Mouse (Mus musculus): ENCODE measurements at regions not wholly inside any gene's neighbourhood (a gene's known extent, or its start where the extent isn't known, plus 50 kb on each side); places are given as distances from the start of the nearest gene placed in this dataset.

GRCm38 (mm10) chr10:96365101-96365500 is 228.7 kb downstream of the Gm5426 start:
- H3K9ac ChIP-seq (ENCODE audit: low read length) = no peak overlapping the region
- ATAC-seq (ENCODE audit: low FRiP score, low TSS enrichment) = no peak
- DNase-seq (ENCODE audit: low spot score) = no peak
- no peak overlapping the region for H3K4me3 ChIP-seq (ENCODE audit: low read depth, low read length)
- WGBS = 43% methylated on average over 3 of the region's 3 CpGs
- no peak for TF ChIP-seq CTCF (IDR thresholded peaks at IDR 0.05; ENCODE audit: low read depth)
- no peak for TF ChIP-seq EP300 (optimal IDR thresholded peaks at IDR 0.05)
- H3K4me2 ChIP-seq (replicated peaks; ENCODE audit: low read depth) = no peak overlapping the region
- no peaks in the 10 kb centered on the region for H3K36me3 ChIP-seq (ENCODE audit: control insufficient read depth, insufficient read depth, low read length)
- H3K4me1 ChIP-seq (replicated peaks; ENCODE audit: control insufficient read depth, insufficient read depth) = no peaks in the 10 kb centered on the region
- no peak overlapping the region for H3K27ac ChIP-seq (replicated peaks)
- no peaks in the 10 kb centered on the region for H3K9me3 ChIP-seq (ENCODE audit: control insufficient read depth, low read length)
- H3K27me3 ChIP-seq (ENCODE audit: control insufficient read depth, insufficient read depth, low read length) = no peaks in the 10 kb centered on the region

- Histone ChIP-seq H3K9ac (ENCODE audit: low read length) (no peak overlapping the region), H3K4me1 (replicated peaks; ENCODE audit: control insufficient read depth, insufficient read depth) (no peaks in the 10 kb centered on the region), H3K36me3 (ENCODE audit: control insufficient read depth, insufficient read depth, low read length) (no peaks in the 10 kb centered on the region), H3K9me3 (ENCODE audit: control insufficient read depth, low read length) (no peaks in the 10 kb centered on the region), H3K4me2 (replicated peaks; ENCODE audit: low read depth) (no peak overlapping the region), H3K27me3 (ENCODE audit: control insufficient read depth, insufficient read depth, low read length) (no peaks in the 10 kb centered on the region), H3K4me3 (ENCODE audit: low read depth, low read length) (no peak overlapping the region), H3K27ac (replicated peaks) (no peak overlapping the region)
- no peak for DNase-seq (ENCODE audit: low spot score)
- no peak for ATAC-seq (ENCODE audit: low FRiP score, low TSS enrichment)
- WGBS = 95% methylated on average over 2 of the region's 2 CpGs
- no peak for TF ChIP-seq CTCF (IDR thresholded peaks at IDR 0.05; ENCODE audit: low read depth)
- TF ChIP-seq EP300 (optimal IDR thresholded peaks at IDR 0.05) = no peak
Observed at GRCm38 (mm10) chr10:96366871-96367270, 230.5 kb downstream of the Gm5426 start.

GRCm38 (mm10) chr10:96370547-96371320 is 234.3 kb downstream of the Gm5426 start:
- no peak for ATAC-seq (ENCODE audit: low FRiP score, low TSS enrichment)
- Histone ChIP-seq H3K27ac (replicated peaks) (no peak overlapping the region), H3K4me2 (replicated peaks; ENCODE audit: low read depth) (no peak overlapping the region; the same call in 1 of the 2 replicates)

GRCm38 (mm10) chr10:96371321-96371653 is 234.9 kb downstream of the Gm5426 start:
- Histone ChIP-seq H3K4me1 (replicated peaks; ENCODE audit: control insufficient read depth, insufficient read depth) (no peaks in the 10 kb centered on the region), H3K27me3 (ENCODE audit: control insufficient read depth, insufficient read depth, low read length) (no peaks in the 10 kb centered on the region), H3K9ac (ENCODE audit: low read length) (no peak overlapping the region), H3K4me2 (replicated peaks; ENCODE audit: low read depth) (no peak overlapping the region), H3K36me3 (ENCODE audit: control insufficient read depth, insufficient read depth, low read length) (no peaks in the 10 kb centered on the region), H3K4me3 (ENCODE audit: low read depth, low read length) (no peak overlapping the region), H3K9me3 (ENCODE audit: control insufficient read depth, low read length) (no peaks in the 10 kb centered on the region), H3K27ac (replicated peaks) (no peak overlapping the region)
- DNase-seq (ENCODE audit: low spot score) = no peak
- no peak for ATAC-seq (ENCODE audit: low FRiP score, low TSS enrichment)
- 72% methylated on average over 14 of the region's 14 CpGs for WGBS
- no peak for TF ChIP-seq EP300 (optimal IDR thresholded peaks at IDR 0.05)
- TF ChIP-seq CTCF (IDR thresholded peaks at IDR 0.05; ENCODE audit: low read depth) = no peak

More at GRCm38 (mm10) chr10:96370547-96371320, 234.3 kb downstream of the Gm5426 start:
- H3K27me3 ChIP-seq (ENCODE audit: control insufficient read depth, insufficient read depth, low read length) = no peaks in the 10 kb centered on the region
- no peak overlapping the region for H3K4me3 ChIP-seq (ENCODE audit: low read depth, low read length)
- no peak for DNase-seq (ENCODE audit: low spot score)
- H3K4me1 ChIP-seq (replicated peaks; ENCODE audit: control insufficient read depth, insufficient read depth) = no peaks in the 10 kb centered on the region
- no peaks in the 10 kb centered on the region for H3K36me3 ChIP-seq (ENCODE audit: control insufficient read depth, insufficient read depth, low read length)
- TF ChIP-seq CTCF (IDR thresholded peaks at IDR 0.05; ENCODE audit: low read depth) (no peak), EP300 (optimal IDR thresholded peaks at IDR 0.05) (no peak)
- 65% methylated on average over 21 of the region's 21 CpGs for WGBS
- H3K9ac ChIP-seq (ENCODE audit: low read length) = no peak overlapping the region
- H3K9me3 ChIP-seq (ENCODE audit: control insufficient read depth, low read length) = no peaks in the 10 kb centered on the region

- H3K27me3 ChIP-seq (ENCODE audit: control insufficient read depth, insufficient read depth, low read length) = no peaks in the 10 kb centered on the region
- H3K4me2 ChIP-seq (replicated peaks; ENCODE audit: low read depth) = no peak overlapping the region
- H3K9me3 ChIP-seq (ENCODE audit: control insufficient read depth, low read length) = no peaks in the 10 kb centered on the region
- H3K4me1 ChIP-seq (replicated peaks; ENCODE audit: control insufficient read depth, insufficient read depth) = no peaks in the 10 kb centered on the region
- H3K36me3 ChIP-seq (ENCODE audit: control insufficient read depth, insufficient read depth, low read length) = no peaks in the 10 kb centered on the region
- no peak for ATAC-seq (ENCODE audit: low FRiP score, low TSS enrichment)
- no peak overlapping the region for H3K9ac ChIP-seq (ENCODE audit: low read length)
- DNase-seq (ENCODE audit: low spot score) = no peak
- no peak overlapping the region for H3K4me3 ChIP-seq (ENCODE audit: low read depth, low read length)
- 49% methylated on average over 11 of the region's 11 CpGs for WGBS
- TF ChIP-seq CTCF (IDR thresholded peaks at IDR 0.05; ENCODE audit: low read depth) = no peak
- no peak overlapping the region for H3K27ac ChIP-seq (replicated peaks)
Observed at GRCm38 (mm10) chr10:96372616-96373346, 236.4 kb downstream of the Gm5426 start.

- Histone ChIP-seq H3K36me3 (ENCODE audit: control insufficient read depth, insufficient read depth, low read length) (no peaks in the 10 kb centered on the region), H3K4me1 (replicated peaks; ENCODE audit: control insufficient read depth, insufficient read depth) (no peaks in the 10 kb centered on the region), H3K27ac (replicated peaks) (no peak overlapping the region), H3K4me2 (replicated peaks; ENCODE audit: low read depth) (no peak overlapping the region), H3K27me3 (ENCODE audit: control insufficient read depth, insufficient read depth, low read length) (no peaks in the 10 kb centered on the region), H3K9me3 (ENCODE audit: control insufficient read depth, low read length) (no peaks in the 10 kb centered on the region), H3K4me3 (ENCODE audit: low read depth, low read length) (no peak overlapping the region), H3K9ac (ENCODE audit: low read length) (no peak overlapping the region)
- DNase-seq (ENCODE audit: low spot score) (no peak), ATAC-seq (ENCODE audit: low FRiP score, low TSS enrichment) (no peak)
- TF ChIP-seq CTCF (IDR thresholded peaks at IDR 0.05; ENCODE audit: low read depth) (no peak), EP300 (optimal IDR thresholded peaks at IDR 0.05) (no peak)
- WGBS = 67% methylated on average over 7 of the region's 7 CpGs
Observed at GRCm38 (mm10) chr10:96373481-96373880, 237.1 kb downstream of the Gm5426 start.

Measured in stomach, postnatal 0 days (tissue).